Mouse (Mus musculus): ENCODE results near the gene Cbl. TPM values are rescaled to one million over a fixed set of nuclear protein-coding genes. Genes with fewer than 3 reads are reported as not detected.
A peak's percentile ranks its signal among the peaks of the same experiment; 100 is the strongest.
"Not testable (repeated sequence)": the region's sequence is repeated elsewhere in the genome, so short reads cannot be mapped to it uniquely, and the experiment has no call there.

Gene Cbl
- polyA plus RNA-seq, 1 experiment: 8.1 TPM

DNA sequence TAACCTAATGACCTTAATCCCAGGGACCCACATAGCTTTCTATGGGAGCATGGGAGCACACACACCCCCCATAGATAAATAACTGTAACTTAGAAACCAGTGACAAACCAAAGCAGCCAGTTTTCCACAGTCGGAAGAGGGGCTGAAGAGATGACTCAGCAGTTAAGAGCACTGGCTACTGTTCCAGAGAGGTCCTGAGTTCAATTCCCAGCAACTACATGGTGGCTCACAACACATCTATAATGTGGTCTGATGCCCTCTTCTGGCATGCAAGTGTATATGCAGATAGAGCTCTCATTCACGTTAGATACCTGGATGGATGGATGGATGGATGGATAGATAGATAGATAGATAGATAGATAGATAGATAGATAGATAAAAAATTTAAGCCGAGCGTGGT is 117.7 kb downstream of the Cbl start:
- no peak overlapping the region for H3K4me3 ChIP-seq (ENCODE audit: insufficient read depth, low read depth, low read length)
- no peak overlapping the region for H3K27ac ChIP-seq (ENCODE audit: insufficient read depth, low read depth, low read length)
- DNase-seq: no peak
- H3K27me3 ChIP-seq (replicated peaks; ENCODE audit: control insufficient read depth, insufficient read depth, low read length): no peaks in the 10 kb centered on the region
- TF ChIP-seq CTCF (conservative IDR thresholded peaks at IDR 0.05; ENCODE audit: insufficient read depth, insufficient read length, low read depth, low read length) (no peak), POLR2A (IDR thresholded peaks at IDR 0.05; ENCODE audit: low read depth, low read length) (no peak)
- WGBS: 93% methylated on average over 4 of the region's 4 CpGs
- no peaks in the 10 kb centered on the region for H3K36me3 ChIP-seq (ENCODE audit: control insufficient read depth, insufficient read depth, low read length)
- peaks cover 4% of the 10 kb centered on the region; the same call in 1 of the 2 replicates for H3K4me1 ChIP-seq (ENCODE audit: control insufficient read depth, insufficient read depth, low read length)

DNA sequence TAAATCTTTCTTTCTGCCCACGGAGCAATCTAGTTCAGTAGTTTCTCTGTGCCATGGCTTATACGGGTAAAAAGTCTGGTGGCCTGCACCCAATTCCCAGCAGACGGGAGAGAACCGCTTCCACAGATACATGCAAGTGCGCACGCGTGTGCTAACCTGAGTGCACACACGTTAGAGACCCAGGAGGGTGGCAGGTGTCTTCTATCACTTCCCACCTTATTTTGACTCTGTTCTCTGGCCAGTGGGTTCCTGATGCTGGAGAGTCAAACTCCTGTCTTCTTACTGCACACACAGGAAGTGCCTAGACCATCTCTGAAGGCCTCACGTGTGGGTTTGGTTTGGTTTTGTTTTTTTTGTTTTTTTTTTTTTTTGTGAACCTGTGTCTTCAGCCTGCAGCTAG is 118.2 kb downstream of the Cbl start:
- Histone ChIP-seq H3K27ac (ENCODE audit: insufficient read depth, low read depth, low read length) (no peak overlapping the region), H3K4me3 (ENCODE audit: insufficient read depth, low read depth, low read length) (no peak overlapping the region), H3K27me3 (replicated peaks; ENCODE audit: control insufficient read depth, insufficient read depth, low read length) (no peaks in the 10 kb centered on the region), H3K36me3 (ENCODE audit: control insufficient read depth, insufficient read depth, low read length) (no peaks in the 10 kb centered on the region), H3K4me1 (ENCODE audit: control insufficient read depth, insufficient read depth, low read length) (peaks cover 4% of the 10 kb centered on the region; the same call in 1 of the 2 replicates)
- 90% methylated on average over 9 of the region's 9 CpGs for WGBS
- no peak for TF ChIP-seq POLR2A (IDR thresholded peaks at IDR 0.05; ENCODE audit: low read depth, low read length)
- no peak for TF ChIP-seq CTCF (conservative IDR thresholded peaks at IDR 0.05; ENCODE audit: insufficient read depth, insufficient read length, low read depth, low read length)
- DNase-seq: no peak

DNA sequence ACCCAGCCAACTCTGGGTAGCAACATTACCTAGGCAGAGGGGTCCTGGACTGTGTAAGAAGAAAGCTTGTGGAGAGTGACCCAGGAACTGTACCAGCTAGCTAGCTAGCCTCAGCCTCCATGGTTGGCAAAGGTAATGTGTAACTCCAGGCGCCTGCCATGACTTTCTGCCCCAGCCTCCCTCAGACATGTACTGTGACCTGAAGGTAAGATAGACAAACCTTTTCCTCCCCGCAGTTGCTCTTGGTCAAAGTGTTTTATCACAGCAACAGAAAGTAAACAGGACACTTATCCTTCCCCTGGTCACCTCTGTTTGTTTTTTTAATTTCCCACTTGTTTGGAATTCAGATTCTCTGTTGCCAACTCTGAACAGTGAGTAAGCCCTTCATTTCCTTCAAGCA is 119.4 kb downstream of the Cbl start:
- Histone ChIP-seq H3K4me3 (ENCODE audit: insufficient read depth, low read depth, low read length) (no peak overlapping the region), H3K36me3 (ENCODE audit: control insufficient read depth, insufficient read depth, low read length) (no peaks in the 10 kb centered on the region), H3K27me3 (replicated peaks; ENCODE audit: control insufficient read depth, insufficient read depth, low read length) (no peaks in the 10 kb centered on the region), H3K27ac (ENCODE audit: insufficient read depth, low read depth, low read length) (peak overlapping the region; percentile 20; the same call in 1 of the 2 replicates), H3K4me1 (ENCODE audit: control insufficient read depth, insufficient read depth, low read length) (peaks cover 4% of the 10 kb centered on the region; the same call in 1 of the 2 replicates)
- 59% methylated on average over 2 of the region's 2 CpGs for WGBS
- DNase-seq: peak; percentile 71
- TF ChIP-seq CTCF (conservative IDR thresholded peaks at IDR 0.05; ENCODE audit: insufficient read depth, insufficient read length, low read depth, low read length): no peak
- TF ChIP-seq POLR2A (IDR thresholded peaks at IDR 0.05; ENCODE audit: low read depth, low read length): no peak

- Histone ChIP-seq H3K27me3 (replicated peaks; ENCODE audit: control insufficient read depth, insufficient read depth, low read length) (no peaks in the 10 kb centered on the region), H3K36me3 (ENCODE audit: control insufficient read depth, insufficient read depth, low read length) (no peaks in the 10 kb centered on the region), H3K4me3 (ENCODE audit: insufficient read depth, low read depth, low read length) (peak within 1 kb of the TSS; percentile 68), H3K27ac (ENCODE audit: insufficient read depth, low read depth, low read length) (peak within 1 kb of the TSS; percentile 20; the same call in 1 of the 2 replicates), H3K4me1 (ENCODE audit: control insufficient read depth, insufficient read depth, low read length) (peaks cover 8% of the 10 kb centered on the region; the same call in 1 of the 2 replicates)
- under 1% methylated on average over 50 of the region's 51 CpGs for WGBS
- peak; percentile 37 for TF ChIP-seq POLR2A (IDR thresholded peaks at IDR 0.05; ENCODE audit: low read depth, low read length)
- no peak for TF ChIP-seq CTCF (conservative IDR thresholded peaks at IDR 0.05; ENCODE audit: insufficient read depth, insufficient read length, low read depth, low read length)
- DNase-seq: peak; percentile 99
Observed at GRCm38 (mm10) chr9:44113105-44113789, 120.6 kb downstream of the Cbl start, which contains the start of the genes Gm49380 and Rnf26. TSS of gene Gm49380 (minus strand) at chr9:44113500. TSS of gene Rnf26 (minus strand) at chr9:44113517.

DNA sequence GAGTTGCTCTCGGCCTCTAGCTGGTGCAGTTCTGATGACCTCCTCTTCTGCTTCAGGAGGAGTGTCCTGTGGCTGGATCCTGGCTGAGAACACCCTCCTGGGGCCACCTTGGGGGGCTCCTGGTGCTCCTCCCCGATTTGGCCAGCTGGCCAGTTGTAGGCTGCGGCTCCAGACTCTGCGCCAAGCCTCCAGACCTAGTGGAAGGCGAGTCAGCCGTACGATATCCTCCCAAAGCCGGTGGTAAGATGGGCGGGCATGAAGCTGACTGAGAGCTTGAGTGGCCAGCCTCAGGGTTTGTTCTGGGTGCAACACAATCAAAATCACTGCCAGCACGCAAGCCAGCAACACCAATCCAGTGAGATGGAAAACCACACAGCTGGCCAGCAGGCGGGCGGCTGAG is 121.9 kb downstream of the Cbl start:
- not testable (repeated sequence) for H3K4me3 ChIP-seq (ENCODE audit: insufficient read depth, low read depth, low read length); H3K36me3 ChIP-seq (ENCODE audit: control insufficient read depth, insufficient read depth, low read length); DNase-seq; H3K27ac ChIP-seq (ENCODE audit: insufficient read depth, low read depth, low read length); H3K4me1 ChIP-seq (ENCODE audit: control insufficient read depth, insufficient read depth, low read length); H3K27me3 ChIP-seq (replicated peaks; ENCODE audit: control insufficient read depth, insufficient read depth, low read length)
- 57% methylated on average over 10 of the region's 12 CpGs for WGBS

GRCm38 (mm10) chr9:44109360-44110095 is 124.3 kb downstream of the Cbl start:
- no peaks in the 10 kb centered on the region for H3K36me3 ChIP-seq (ENCODE audit: control insufficient read depth, insufficient read depth, low read length)
- WGBS: 24% methylated on average over 9 of the region's 9 CpGs
- no peaks in the 10 kb centered on the region for H3K27me3 ChIP-seq (replicated peaks; ENCODE audit: control insufficient read depth, insufficient read depth, low read length)
- H3K4me3 ChIP-seq (ENCODE audit: insufficient read depth, low read depth, low read length): no peak overlapping the region
- TF ChIP-seq CTCF (conservative IDR thresholded peaks at IDR 0.05; ENCODE audit: insufficient read depth, insufficient read length, low read depth, low read length) (peak; percentile 75), POLR2A (IDR thresholded peaks at IDR 0.05; ENCODE audit: low read depth, low read length) (no peak)
- peak; percentile 76 for DNase-seq
- peaks cover 8% of the 10 kb centered on the region; the same call in 1 of the 2 replicates for H3K4me1 ChIP-seq (ENCODE audit: control insufficient read depth, insufficient read depth, low read length)
- no peak overlapping the region for H3K27ac ChIP-seq (ENCODE audit: insufficient read depth, low read depth, low read length)
